Mouse (Mus musculus): ENCODE data around the gene Krtap5-2. TPM values are rescaled to one million over a fixed set of nuclear protein-coding genes. Genes with fewer than 3 reads are reported as not detected.
"Not testable (repeated sequence)": the region's sequence is repeated elsewhere in the genome, so short reads cannot be mapped to it uniquely, and the experiment has no call there.

Gene Krtap5-2
- total RNA-seq, 1 experiment from 2014 or later = not detected

- no peak for ATAC-seq (replicated peaks; ENCODE audit: insufficient number of reproducible peaks, low FRiP score, low TSS enrichment, poor library complexity, severe bottlenecking)
Measured at GRCm38 (mm10) chr7:142144507-142144906, 31.3 kb downstream of the Krtap5-2 start, which contains the start of gene Gm45337. Gene Gm45337 (minus strand): TSS chr7:142144607.

GRCm38 (mm10) chr7:142143506-142144010 is 32.2 kb downstream of the Krtap5-2 start:
- ATAC-seq (replicated peaks; ENCODE audit: insufficient number of reproducible peaks, low FRiP score, low TSS enrichment, poor library complexity, severe bottlenecking) = not testable (repeated sequence)

GRCm38 (mm10) chr7:142140696-142141095 is 35.1 kb downstream of the Krtap5-2 start:
- no peak for ATAC-seq (replicated peaks; ENCODE audit: insufficient number of reproducible peaks, low FRiP score, low TSS enrichment, poor library complexity, severe bottlenecking)

- ATAC-seq (replicated peaks; ENCODE audit: insufficient number of reproducible peaks, low FRiP score, low TSS enrichment, poor library complexity, severe bottlenecking) = not testable (repeated sequence)
Measured at GRCm38 (mm10) chr7:142135934-142136333, 39.9 kb downstream of the Krtap5-2 start, which contains the start of gene Gm39115. Gene Gm39115 (minus strand): TSS chr7:142136034.

GRCm38 (mm10) chr7:142134206-142134995 is 41.4 kb downstream of the Krtap5-2 start:
- ATAC-seq (replicated peaks; ENCODE audit: insufficient number of reproducible peaks, low FRiP score, low TSS enrichment, poor library complexity, severe bottlenecking) = no peak

- no peak for ATAC-seq (replicated peaks; ENCODE audit: insufficient number of reproducible peaks, low FRiP score, low TSS enrichment, poor library complexity, severe bottlenecking)
Measured at GRCm38 (mm10) chr7:142128843-142129242, 47.0 kb downstream of the Krtap5-2 start.

Other genes with a start within 250 kb of the Krtap5-2 start
- gene Brsk2, start 226.3 kb downstream of the Krtap5-2 start, total RNA-seq (2017) = 0.53 TPM in 1 of 3 replicates, not detected in the others
- 38.5 to 50.0 TPM (median 45.2 TPM) in 3 replicates for gene Mob2, start 114.9 kb downstream of the Krtap5-2 start, total RNA-seq (2017)
- 0.29 to 1.4 TPM in 2 of 3 replicates, not detected in the other for gene Dusp8, start 80.2 kb downstream of the Krtap5-2 start, total RNA-seq (2017)
- not detected in 3 replicates for gene Gm45618, start 55.3 kb downstream of the Krtap5-2 start, total RNA-seq (2017)
- gene Gm39115, start 40.0 kb downstream of the Krtap5-2 start, total RNA-seq (2017) = not detected in 3 replicates
- gene Gm45337, start 31.4 kb downstream of the Krtap5-2 start, total RNA-seq (2017) = not detected in 3 replicates
- gene Gm29735, start 18.9 kb downstream of the Krtap5-2 start, total RNA-seq (2017) = not detected in 3 replicates
- gene Gm4553, start 10.3 kb downstream of the Krtap5-2 start, total RNA-seq (2017) = not detected in 3 replicates
- not detected in 3 replicates for gene Gm10153, start 14.4 kb upstream of the Krtap5-2 start, total RNA-seq (2017)
- not detected in 3 replicates for gene Krtap5-3, start 25.4 kb upstream of the Krtap5-2 start, total RNA-seq (2017)
- not detected in 3 replicates for gene Gm7579, start 35.9 kb upstream of the Krtap5-2 start, total RNA-seq (2017)
- not detected in 3 replicates for gene Krtap5-5, start 54.0 kb upstream of the Krtap5-2 start, total RNA-seq (2017)
- not detected in 3 replicates for gene Gm40460, start 65.1 kb upstream of the Krtap5-2 start, total RNA-seq (2017)
- not detected in 3 replicates for gene Gm2431, start 82.3 kb upstream of the Krtap5-2 start, total RNA-seq (2017)
- not detected in 3 replicates for gene Gm4559, start 98.4 kb upstream of the Krtap5-2 start, total RNA-seq (2017)
- not detected in 3 replicates for gene Krtap5-1, start 121.1 kb upstream of the Krtap5-2 start, total RNA-seq (2017)
- not detected in 3 replicates for gene Krtap5-4, start 127.5 kb upstream of the Krtap5-2 start, total RNA-seq (2017)
- 10.2 to 46.5 TPM (median 13.9 TPM) in 3 replicates for gene Ifitm10, start 197.7 kb upstream of the Krtap5-2 start, total RNA-seq (2017)
- gene Gm49369, start 206.7 kb upstream of the Krtap5-2 start, total RNA-seq (2017) = 242 to 452 TPM (median 290 TPM) in 3 replicates
- 304 to 518 TPM (median 326 TPM) in 3 replicates for gene Ctsd, start 212.0 kb upstream of the Krtap5-2 start, total RNA-seq (2017)

Measured in monocyte, adult 5-6 weeks (primary cell).